Mouse (Mus musculus): ENCODE results near the gene Adcy1.
A peak's percentile ranks its signal among the peaks of the same experiment; 100 is the strongest.

Adcy1 gene

GRCm38 (mm10) chr11:7138370-7138769 lies 75.1 kb downstream of the Adcy1 start:
- DNase-seq: no peak

GRCm38 (mm10) chr11:7140449-7140848 lies 77.2 kb downstream of the Adcy1 start:
- peak; percentile 60 for DNase-seq

GRCm38 (mm10) chr11:7142725-7143124 lies 79.4 kb downstream of the Adcy1 start:
- DNase-seq: peak; percentile 76

- peak; percentile 57 for DNase-seq
These were observed 81.1 kb downstream of the Adcy1 start for GRCm38 (mm10) chr11:7144369-7144768.

GRCm38 (mm10) chr11:7145221-7145620 lies 81.9 kb downstream of the Adcy1 start:
- no peak for DNase-seq

- DNase-seq: no peak
These were observed 84.2 kb downstream of the Adcy1 start for GRCm38 (mm10) chr11:7147536-7147935.

- no peak for DNase-seq
These were observed 84.7 kb downstream of the Adcy1 start for GRCm38 (mm10) chr11:7147945-7148344.

- no peak for DNase-seq
These were observed 86.2 kb downstream of the Adcy1 start for GRCm38 (mm10) chr11:7149471-7149870.

- DNase-seq: no peak
These were observed 87.2 kb downstream of the Adcy1 start for GRCm38 (mm10) chr11:7150511-7150910.

GRCm38 (mm10) chr11:7152371-7152770 lies 89.1 kb downstream of the Adcy1 start:
- no peak for DNase-seq

- DNase-seq: peak; percentile 59
These were observed 89.8 kb downstream of the Adcy1 start for GRCm38 (mm10) chr11:7153081-7153480.

GRCm38 (mm10) chr11:7156427-7156826 lies 93.1 kb downstream of the Adcy1 start:
- DNase-seq: no peak

GRCm38 (mm10) chr11:7158196-7158595 lies 94.9 kb downstream of the Adcy1 start:
- DNase-seq: no peak

GRCm38 (mm10) chr11:7160146-7160545 lies 96.9 kb downstream of the Adcy1 start:
- DNase-seq: no peak

- DNase-seq: peak; percentile 32
These were observed 97.4 kb downstream of the Adcy1 start for GRCm38 (mm10) chr11:7160637-7161101.

GRCm38 (mm10) chr11:7161502-7162174 lies 98.3 kb downstream of the Adcy1 start:
- DNase-seq: peak; percentile 51

GRCm38 (mm10) chr11:7164416-7164815 lies 101.1 kb downstream of the Adcy1 start:
- no peak for DNase-seq

- no peak for DNase-seq
These were observed 106.4 kb downstream of the Adcy1 start for GRCm38 (mm10) chr11:7169645-7170044.

- peak; percentile 35 for DNase-seq
These were observed 110.4 kb downstream of the Adcy1 start for GRCm38 (mm10) chr11:7173664-7174063.

GRCm38 (mm10) chr11:7178724-7179123 lies 115.4 kb downstream of the Adcy1 start:
- DNase-seq: no peak

- DNase-seq: no peak
These were observed 116.0 kb downstream of the Adcy1 start for GRCm38 (mm10) chr11:7179276-7179675.

- DNase-seq: no peak
These were observed 119.2 kb downstream of the Adcy1 start for GRCm38 (mm10) chr11:7182409-7183042.

GRCm38 (mm10) chr11:7184420-7184819 lies 121.1 kb downstream of the Adcy1 start:
- no peak for DNase-seq

- no peak for DNase-seq
These were observed 124.2 kb downstream of the Adcy1 start for GRCm38 (mm10) chr11:7187472-7187871.

- no peak for DNase-seq
These were observed 125.2 kb downstream of the Adcy1 start, which contains the start of gene Gm11985 for GRCm38 (mm10) chr11:7188469-7188868. Gm11985 (minus strand) TSS chr11:7188569.
